Mouse (Mus musculus): Measurements from ENCODE around the gene Ahsa1.

DNA sequence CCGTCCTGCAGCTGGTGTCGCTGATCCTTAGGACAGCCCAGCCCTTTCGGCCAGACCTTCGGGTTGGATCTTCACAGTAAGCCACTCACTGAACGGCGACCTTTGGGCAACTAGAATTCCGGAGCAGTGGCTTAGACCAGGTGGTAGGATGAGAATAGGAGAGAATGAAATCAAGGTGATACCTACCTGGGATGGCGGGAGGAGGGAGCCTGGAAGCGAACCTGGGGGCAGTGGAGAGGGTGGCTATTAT lies 34.1 kb downstream of the Ahsa1 start:
- TF ChIP-seq MAFK (IDR thresholded peaks at IDR 0.05; ENCODE audit: insufficient read depth, low read depth, low read length), result no peak
- TF ChIP-seq HCFC1 (IDR thresholded peaks at IDR 0.05; ENCODE audit: borderline replicate concordance, insufficient read depth, low read length), result no peak
- no peak for TF ChIP-seq ZC3H11A (IDR thresholded peaks at IDR 0.05; ENCODE audit: borderline replicate concordance, low read depth, low read length)

Measured in ES-E14 (cell line).